Mouse (Mus musculus) limb, embryonic 12.5 days (tissue): Measurements from ENCODE around the gene Rgs6. TPM values are rescaled to one million over a fixed set of nuclear protein-coding genes. Genes with fewer than 3 reads are reported as not detected.

Experiments used
- ATAC-seq: fragments of 200-750 bp; cut with Nextera tagmentation; 2 replicates; pipeline ENCODE4 v1.8.0; 2017; ENCODE audit warnings: low read depth, moderate TSS enrichment; ENCODE audit not compliant: insufficient number of reproducible peaks, insufficient read depth, low FRiP score, low TSS enrichment
- H3K27ac ChIP-seq: fragments of 300-500 bp; sonication (generic); 2 replicates; pipeline ENCODE4 v1.5.1; 2016; ENCODE audit warnings: mild to moderate bottlenecking, moderate library complexity
- H3K27me3 ChIP-seq: fragments of 300-500 bp; sonication (generic); 2 replicates; pipeline ENCODE4 v1.6.1; 2016; ENCODE audit warnings: mild to moderate bottlenecking, moderate library complexity
- H3K36me3 ChIP-seq: fragments of 300-500 bp; sonication (generic); 2 replicates; pipeline ENCODE4 v1.6.1; 2016; ENCODE audit warnings: mild to moderate bottlenecking, moderate library complexity
- H3K4me1 ChIP-seq: fragments of 300-500 bp; sonication (generic); replicated peaks from 2 replicates; pipeline ENCODE4 v1.6.1; 2016
- H3K4me2 ChIP-seq: fragments of 300-500 bp; sonication (generic); 2 replicates; pipeline ENCODE4 v1.6.1; 2016; ENCODE audit warnings: mild to moderate bottlenecking, moderate library complexity
- H3K4me3 ChIP-seq: fragments of 300-500 bp; sonication (generic); replicated peaks from 2 replicates; pipeline ENCODE4 v1.5.1; 2016; ENCODE audit warnings: mild to moderate bottlenecking
- H3K9ac ChIP-seq: fragments of 300-500 bp; sonication (generic); replicated peaks from 2 replicates; pipeline ENCODE4 v1.6.1; 2016; ENCODE audit warnings: mild to moderate bottlenecking, moderate library complexity
- H3K9me3 ChIP-seq: fragments of 300-500 bp; sonication (generic); 2 replicates; pipeline ENCODE4 v1.6.1; 2016; ENCODE audit warnings: mild to moderate bottlenecking, moderate library complexity
- WGBS: fragments of 180-500 bp; shearing (Covaris S2); methylation state at CpG from one replicate; pipeline ENCODE4 v1.1.7; 2016; 5-methylcytosine and 5-hydroxymethylcytosine counted together
- polyA plus RNA-seq: library from polyadenylated mRNA; unstranded; fragments of >200 nt; fragmentation: Nextera tagmentation; extraction: Ambion mirVana; gene quantifications from 2 replicates; pipeline ENCODE4 v1.2.1, GENCODE M21; 2016

Gene Rgs6
- polyA plus RNA-seq, 1 experiment from 2014 or later, result 0.56 TPM

DNA sequence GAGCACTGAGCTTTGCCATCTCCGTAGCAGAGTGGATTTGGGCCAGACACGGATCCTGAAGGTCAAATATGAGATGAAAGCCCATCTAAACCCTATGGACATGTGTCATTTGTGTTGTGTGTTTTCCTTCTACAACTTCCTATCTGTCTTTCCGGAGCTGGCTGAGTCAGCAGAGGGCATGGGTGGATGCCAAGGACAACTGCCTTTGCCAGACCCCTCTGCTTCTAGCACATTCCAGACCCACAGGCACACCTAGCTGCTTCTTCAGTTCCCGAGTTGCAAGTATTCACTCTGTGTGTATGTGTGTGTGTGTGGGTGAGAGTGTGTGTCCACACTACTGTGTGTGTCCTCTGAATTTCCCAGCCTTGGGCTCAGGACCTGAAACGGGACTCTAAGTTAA is 547.9 kb downstream of the Rgs6 start:
- 81% methylated on average over 5 of the region's 5 CpGs for WGBS
- Histone ChIP-seq H3K27ac (no peak overlapping the region), H3K27me3 (no peaks in the 10 kb centered on the region), H3K9ac (no peak overlapping the region), H3K9me3 (no peaks in the 10 kb centered on the region), H3K36me3 (no peaks in the 10 kb centered on the region), H3K4me3 (no peak overlapping the region), H3K4me2 (no peak overlapping the region), H3K4me1 (peaks cover 7% of the 10 kb centered on the region; the same call in 1 of the 2 replicates)
- no peak for ATAC-seq

DNA sequence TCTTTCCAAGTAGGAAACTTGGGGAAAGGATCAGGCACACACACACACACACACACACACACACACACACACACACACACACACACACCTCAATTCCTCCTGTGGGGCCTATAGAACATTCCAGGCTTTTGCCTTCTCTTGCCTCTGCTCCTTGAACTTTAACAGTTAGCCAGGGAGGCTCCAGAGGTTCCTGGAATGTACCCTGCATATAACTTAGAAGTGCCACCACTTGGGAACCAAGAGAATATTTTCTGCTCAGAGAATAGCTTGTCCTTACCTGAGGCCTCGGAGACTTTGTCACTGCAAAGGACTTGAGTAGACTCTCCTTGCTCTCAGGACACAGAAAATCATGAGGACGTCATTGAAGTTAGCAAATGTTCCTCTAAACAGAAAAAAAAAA is 548.4 kb downstream of the Rgs6 start:
- H3K9me3 ChIP-seq, result no peaks in the 10 kb centered on the region
- H3K36me3 ChIP-seq, result no peaks in the 10 kb centered on the region
- no peak overlapping the region for H3K9ac ChIP-seq
- H3K4me2 ChIP-seq, result no peak overlapping the region
- WGBS, result 93% methylated on average over 2 of the region's 2 CpGs
- no peak overlapping the region for H3K27ac ChIP-seq
- no peak overlapping the region for H3K4me3 ChIP-seq
- H3K27me3 ChIP-seq, result no peaks in the 10 kb centered on the region
- peaks cover 7% of the 10 kb centered on the region; the same call in 1 of the 2 replicates for H3K4me1 ChIP-seq
- no peak for ATAC-seq

DNA sequence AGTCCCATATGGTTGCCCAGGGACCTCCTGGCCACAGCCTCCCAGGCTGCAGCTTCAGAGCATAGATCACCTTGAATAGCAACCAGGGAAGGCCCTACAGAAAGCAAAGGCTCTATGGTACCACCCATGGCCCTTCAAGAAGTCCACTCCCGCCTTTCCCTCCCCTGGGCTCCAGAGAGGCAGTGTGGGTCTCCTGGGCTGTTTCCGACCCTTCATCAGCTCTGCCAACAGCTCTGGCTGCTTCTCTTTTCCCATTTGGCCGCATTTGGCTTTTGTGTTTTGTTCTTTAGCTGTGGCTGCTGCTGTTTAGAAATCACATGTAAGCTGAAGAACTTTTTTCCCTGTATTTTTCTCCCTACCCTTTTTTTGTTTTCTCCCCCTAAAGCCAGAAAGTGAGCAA is 548.9 kb downstream of the Rgs6 start:
- 72% methylated on average over 3 of the region's 3 CpGs for WGBS
- no peak overlapping the region for H3K4me3 ChIP-seq
- H3K4me2 ChIP-seq, result no peak overlapping the region
- ATAC-seq, result no peak
- H3K9ac ChIP-seq, result no peak overlapping the region
- no peaks in the 10 kb centered on the region for H3K9me3 ChIP-seq
- H3K27ac ChIP-seq, result no peak overlapping the region
- peaks cover 7% of the 10 kb centered on the region; the same call in 1 of the 2 replicates for H3K4me1 ChIP-seq
- no peaks in the 10 kb centered on the region for H3K27me3 ChIP-seq
- no peaks in the 10 kb centered on the region for H3K36me3 ChIP-seq

GRCm38 (mm10) chr12:83141164-83141563 is 553.1 kb downstream of the Rgs6 start:
- Histone ChIP-seq H3K9me3 (no peaks in the 10 kb centered on the region), H3K4me3 (no peak overlapping the region), H3K4me1 (no peaks in the 10 kb centered on the region), H3K9ac (no peak overlapping the region), H3K27ac (no peak overlapping the region), H3K4me2 (no peak overlapping the region), H3K36me3 (no peaks in the 10 kb centered on the region), H3K27me3 (no peaks in the 10 kb centered on the region; the same call in 1 of the 2 replicates)
- 70% methylated on average over 2 of the region's 2 CpGs for WGBS
- no peak for ATAC-seq

DNA sequence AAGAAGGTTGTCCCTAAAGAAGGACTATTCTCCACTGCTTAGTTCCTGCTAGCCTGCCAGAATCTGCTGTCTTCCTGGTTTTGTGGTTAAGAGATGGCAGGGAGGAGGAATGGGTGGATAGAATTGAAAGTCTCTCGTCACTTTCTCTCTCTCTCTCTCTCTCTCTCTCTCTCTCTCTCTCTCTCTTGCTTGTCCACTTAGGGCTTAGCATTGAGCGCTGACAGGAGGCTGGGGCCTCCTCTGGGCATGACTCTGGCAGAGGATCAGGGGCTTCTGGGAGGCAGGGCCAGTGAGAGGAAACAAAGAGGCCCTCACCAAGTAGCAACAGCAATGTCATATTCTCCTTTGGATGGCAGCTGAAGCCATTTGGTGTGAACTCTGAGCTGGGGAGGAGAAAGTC is 554.4 kb downstream of the Rgs6 start:
- Histone ChIP-seq H3K9me3 (no peaks in the 10 kb centered on the region), H3K36me3 (no peaks in the 10 kb centered on the region), H3K4me1 (0 out of 2 replicates have a peak, but pooled peaks cover 4% of the 10 kb centered on the region), H3K9ac (no peak overlapping the region), H3K4me2 (no peak overlapping the region), H3K27me3 (no peaks in the 10 kb centered on the region; the same call in 1 of the 2 replicates), H3K27ac (no peak overlapping the region), H3K4me3 (no peak overlapping the region)
- ATAC-seq, result no peak
- 57% methylated on average over 2 of the region's 2 CpGs for WGBS

- H3K9me3 ChIP-seq, result no peaks in the 10 kb centered on the region
- 57% methylated on average over 3 of the region's 3 CpGs for WGBS
Observed at GRCm38 (mm10) chr12:83143071-83143470, 555.0 kb downstream of the Rgs6 start.

GRCm38 (mm10) chr12:83143574-83143973 is 555.5 kb downstream of the Rgs6 start:
- Histone ChIP-seq H3K27me3 (no peaks in the 10 kb centered on the region; the same call in 1 of the 2 replicates), H3K9ac (no peak overlapping the region), H3K4me1 (0 out of 2 replicates have a peak, but pooled peaks cover 4% of the 10 kb centered on the region), H3K4me3 (no peak overlapping the region), H3K9me3 (no peaks in the 10 kb centered on the region), H3K27ac (no peak overlapping the region), H3K4me2 (no peak overlapping the region), H3K36me3 (no peaks in the 10 kb centered on the region)
- 69% methylated on average over 1 of the region's 1 CpGs for WGBS
- ATAC-seq, result no peak

More at GRCm38 (mm10) chr12:83143071-83143470, 555.0 kb downstream of the Rgs6 start:
- Histone ChIP-seq H3K27ac (no peak overlapping the region), H3K4me2 (no peak overlapping the region), H3K36me3 (no peaks in the 10 kb centered on the region), H3K4me3 (no peak overlapping the region), H3K4me1 (0 out of 2 replicates have a peak, but pooled peaks cover 4% of the 10 kb centered on the region), H3K27me3 (no peaks in the 10 kb centered on the region; the same call in 1 of the 2 replicates), H3K9ac (no peak overlapping the region)
- no peak for ATAC-seq

DNA sequence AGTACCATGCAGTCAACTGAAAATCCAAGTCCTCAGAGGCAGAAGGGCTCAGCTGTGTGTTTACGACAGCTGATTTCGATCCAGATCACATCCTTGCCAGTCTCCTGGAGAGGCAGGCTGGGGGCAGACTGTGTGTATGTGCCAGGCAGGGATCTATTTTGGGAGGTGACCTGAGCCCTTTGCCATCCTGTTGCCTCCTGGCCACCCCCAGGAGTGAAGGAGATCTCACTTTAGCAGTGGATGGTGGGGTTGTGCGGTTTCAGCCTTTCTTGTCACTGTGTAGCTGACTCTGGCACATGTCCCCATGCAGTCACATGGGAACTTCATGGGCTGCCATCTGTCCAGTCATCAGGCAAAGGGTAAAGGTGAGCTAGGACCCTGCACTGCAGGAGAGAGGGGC is 557.0 kb downstream of the Rgs6 start:
- Histone ChIP-seq H3K4me1 (0 out of 2 replicates have a peak, but pooled peaks cover 11% of the 10 kb centered on the region), H3K9me3 (no peaks in the 10 kb centered on the region), H3K27me3 (no peaks in the 10 kb centered on the region; the same call in 1 of the 2 replicates), H3K9ac (no peak overlapping the region), H3K4me3 (no peak overlapping the region), H3K4me2 (no peak overlapping the region), H3K36me3 (no peaks in the 10 kb centered on the region), H3K27ac (no peak overlapping the region)
- ATAC-seq, result no peak
- 78% methylated on average over 3 of the region's 3 CpGs for WGBS

GRCm38 (mm10) chr12:83145902-83146301 is 557.8 kb downstream of the Rgs6 start:
- 62% methylated on average over 3 of the region's 3 CpGs for WGBS
- ATAC-seq, result no peak
- no peak overlapping the region for H3K9ac ChIP-seq
- no peaks in the 10 kb centered on the region for H3K9me3 ChIP-seq
- 0 out of 2 replicates have a peak, but pooled peaks cover 11% of the 10 kb centered on the region for H3K4me1 ChIP-seq
- no peaks in the 10 kb centered on the region for H3K36me3 ChIP-seq
- no peak overlapping the region for H3K4me3 ChIP-seq
- no peak overlapping the region for H3K27ac ChIP-seq
- H3K4me2 ChIP-seq, result no peak overlapping the region
- H3K27me3 ChIP-seq, result no peaks in the 10 kb centered on the region; the same call in 1 of the 2 replicates

- Histone ChIP-seq H3K4me2 (no peak overlapping the region), H3K9ac (no peak overlapping the region), H3K36me3 (no peaks in the 10 kb centered on the region), H3K4me3 (no peak overlapping the region), H3K9me3 (no peaks in the 10 kb centered on the region), H3K27ac (no peak overlapping the region), H3K27me3 (no peaks in the 10 kb centered on the region; the same call in 1 of the 2 replicates), H3K4me1 (0 out of 2 replicates have a peak, but pooled peaks cover 11% of the 10 kb centered on the region)
- ATAC-seq, result no peak
- 63% methylated on average over 2 of the region's 2 CpGs for WGBS
Observed at GRCm38 (mm10) chr12:83146917-83147316, 558.8 kb downstream of the Rgs6 start.

- Histone ChIP-seq H3K36me3 (no peaks in the 10 kb centered on the region), H3K27me3 (no peaks in the 10 kb centered on the region; the same call in 1 of the 2 replicates), H3K4me1 (peaks cover 11% of the 10 kb centered on the region; the same call in 1 of the 2 replicates), H3K9ac (no peak overlapping the region), H3K27ac (no peak overlapping the region), H3K9me3 (no peaks in the 10 kb centered on the region), H3K4me3 (no peak overlapping the region), H3K4me2 (no peak overlapping the region)
- 91% methylated on average over 7 of the region's 7 CpGs for WGBS
- ATAC-seq, result no peak
Observed at GRCm38 (mm10) chr12:83150030-83150429, 561.9 kb downstream of the Rgs6 start.

- 95% methylated on average over 9 of the region's 9 CpGs for WGBS
- Histone ChIP-seq H3K4me1 (peaks cover 11% of the 10 kb centered on the region; the same call in 1 of the 2 replicates), H3K27ac (no peak overlapping the region), H3K27me3 (no peaks in the 10 kb centered on the region), H3K9ac (no peak overlapping the region), H3K36me3 (no peaks in the 10 kb centered on the region), H3K4me2 (no peak overlapping the region), H3K9me3 (no peaks in the 10 kb centered on the region), H3K4me3 (no peak overlapping the region)
- no peak for ATAC-seq
Observed at GRCm38 (mm10) chr12:83150813-83151212, 562.7 kb downstream of the Rgs6 start.
